Mouse (Mus musculus) heart, adult 9 months (tissue): ENCODE data around the gene Nuak2.
"Not testable (repeated sequence)": the region's sequence is repeated elsewhere in the genome, so short reads cannot be mapped to it uniquely, and the experiment has no call there.

Source experiments
- DNase-seq, 2 experiments: peaks; one replicate each; pipeline ENCODE4 v3.0.0; 2022; ENCODE audit warnings: low spot score in 2 of 2

Nuak2 gene

DNA sequence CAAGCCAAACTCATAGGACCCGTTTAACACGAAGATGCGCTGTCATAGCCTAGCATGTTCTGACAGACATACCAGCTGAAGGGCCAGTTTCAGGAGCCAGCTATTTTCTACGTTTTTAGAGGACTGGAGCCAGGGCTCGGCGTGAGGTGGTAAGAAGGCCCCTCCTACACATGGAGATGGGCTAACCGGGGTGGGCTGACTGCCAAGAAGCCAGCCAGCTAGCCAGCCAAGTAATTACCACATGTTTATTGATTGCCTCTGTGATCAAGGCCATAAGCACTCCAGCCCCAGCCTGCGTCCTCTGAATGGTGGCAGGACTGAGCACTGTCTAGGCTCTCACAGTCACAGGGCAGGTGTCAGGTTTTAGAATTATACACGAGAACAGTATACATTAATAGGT, 10.9 kb downstream of the Nuak2 start:
- DNase-seq = no peak

DNA sequence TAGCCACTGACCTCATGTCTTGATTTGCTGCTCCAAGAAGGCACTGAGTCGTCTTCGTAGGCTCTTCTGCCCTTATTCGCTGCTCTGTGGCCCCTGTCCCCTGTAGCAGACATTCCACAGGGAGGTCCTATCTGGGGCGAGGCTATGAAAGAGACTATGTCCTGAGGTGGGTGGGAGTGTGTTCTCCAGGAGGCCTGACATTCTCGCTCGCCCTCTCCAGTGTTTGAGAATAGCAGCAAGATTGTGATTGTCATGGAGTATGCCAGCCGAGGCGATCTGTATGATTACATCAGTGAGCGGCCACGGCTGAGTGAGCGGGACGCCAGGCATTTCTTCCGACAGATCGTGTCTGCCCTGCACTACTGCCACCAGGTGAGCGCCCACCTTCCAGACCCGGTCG, 11.6 kb downstream of the Nuak2 start:
- no peak for DNase-seq

DNA sequence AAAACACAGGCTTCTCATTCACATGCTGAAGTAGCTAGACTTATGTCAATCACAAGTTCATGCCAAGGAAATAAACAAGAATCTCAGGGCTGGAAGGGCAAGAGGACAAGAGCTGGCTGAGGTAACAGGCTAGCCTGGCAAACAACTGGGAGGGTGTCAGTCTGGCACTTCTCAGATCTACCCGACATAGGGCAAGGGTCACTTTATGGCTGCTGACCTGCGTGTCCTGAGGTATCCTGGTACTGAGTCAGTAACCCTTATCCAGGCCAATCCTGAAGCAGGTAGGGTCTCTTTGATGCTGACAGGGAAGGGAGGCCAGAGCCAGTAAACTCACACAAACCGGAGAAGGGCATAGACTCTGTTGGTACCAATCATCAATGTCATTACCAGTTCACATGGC, 12.6 kb downstream of the Nuak2 start:
- no peak for DNase-seq

DNA sequence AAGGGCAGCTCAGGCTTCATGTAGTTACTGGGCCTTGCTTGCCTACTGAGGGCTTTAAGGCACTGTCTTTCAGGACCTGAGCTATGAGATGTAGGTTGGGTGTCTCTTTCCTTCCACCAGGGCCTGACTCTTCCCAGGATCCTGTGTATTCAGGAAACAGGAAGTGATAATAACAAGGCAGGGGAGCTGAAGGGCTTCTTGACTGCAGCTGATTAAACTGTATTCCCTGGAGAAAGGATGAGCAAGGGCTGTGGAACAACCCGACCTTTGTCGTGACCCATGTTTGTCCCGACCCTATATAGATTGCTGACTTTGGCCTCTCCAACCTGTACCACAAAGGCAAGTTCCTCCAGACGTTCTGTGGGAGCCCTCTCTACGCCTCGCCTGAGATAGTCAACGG, 13.7 kb downstream of the Nuak2 start:
- DNase-seq = no peak

DNA sequence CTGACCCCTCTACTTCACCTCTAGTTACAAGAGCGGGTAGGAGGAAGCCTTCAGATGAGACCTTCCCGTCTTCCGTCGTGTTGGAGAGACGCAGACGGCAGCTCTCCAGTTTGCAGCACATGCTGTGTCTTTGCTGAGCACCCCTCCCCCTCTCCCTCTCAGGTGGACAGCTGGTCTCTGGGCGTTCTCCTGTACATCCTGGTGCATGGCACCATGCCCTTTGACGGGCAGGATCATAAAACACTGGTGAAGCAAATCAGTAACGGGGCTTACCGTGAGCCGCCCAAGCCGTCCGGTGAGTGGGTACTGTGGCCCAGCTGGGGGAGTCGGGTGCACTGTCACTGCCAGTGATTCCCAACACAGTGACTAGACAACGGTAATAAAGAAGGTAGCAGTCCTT, 14.5 kb downstream of the Nuak2 start:
- no peak for DNase-seq

DNA sequence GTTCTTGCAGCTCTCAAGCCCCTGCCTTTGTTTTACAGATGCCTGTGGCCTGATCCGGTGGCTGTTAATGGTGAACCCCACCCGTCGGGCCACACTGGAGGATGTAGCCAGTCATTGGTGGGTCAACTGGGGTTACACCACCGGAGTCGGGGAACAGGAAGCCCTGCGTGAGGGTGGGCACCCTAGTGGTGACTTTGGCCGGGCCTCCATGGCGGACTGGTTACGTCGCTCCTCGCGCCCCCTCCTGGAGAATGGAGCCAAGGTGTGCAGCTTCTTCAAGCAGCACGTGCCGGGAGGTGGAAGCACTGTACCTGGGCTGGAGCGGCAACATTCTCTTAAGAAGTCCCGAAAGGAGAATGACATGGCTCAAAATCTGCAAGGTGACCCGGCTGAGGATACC, 15.4 kb downstream of the Nuak2 start:
- no peak for DNase-seq

DNA sequence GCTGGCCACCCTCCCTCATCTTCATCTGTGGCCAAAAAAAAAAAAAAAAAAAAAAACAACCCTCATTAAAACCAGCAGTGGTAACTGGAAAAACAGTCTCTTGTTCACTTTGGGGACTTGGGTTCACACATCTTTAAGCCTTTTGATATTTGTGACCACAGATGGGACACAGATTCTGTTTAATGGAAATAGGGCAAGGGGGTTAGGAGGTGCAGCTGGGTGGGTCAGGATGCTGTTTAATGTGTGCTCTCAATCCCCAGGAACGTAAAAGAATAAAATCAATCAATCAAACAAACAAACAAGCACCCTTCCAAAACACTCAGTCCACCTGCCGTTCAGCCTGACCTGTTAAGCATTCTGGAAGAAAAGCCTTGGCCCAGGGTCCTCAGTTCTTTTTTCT, 17.3 kb downstream of the Nuak2 start:
- no peak for DNase-seq

DNA sequence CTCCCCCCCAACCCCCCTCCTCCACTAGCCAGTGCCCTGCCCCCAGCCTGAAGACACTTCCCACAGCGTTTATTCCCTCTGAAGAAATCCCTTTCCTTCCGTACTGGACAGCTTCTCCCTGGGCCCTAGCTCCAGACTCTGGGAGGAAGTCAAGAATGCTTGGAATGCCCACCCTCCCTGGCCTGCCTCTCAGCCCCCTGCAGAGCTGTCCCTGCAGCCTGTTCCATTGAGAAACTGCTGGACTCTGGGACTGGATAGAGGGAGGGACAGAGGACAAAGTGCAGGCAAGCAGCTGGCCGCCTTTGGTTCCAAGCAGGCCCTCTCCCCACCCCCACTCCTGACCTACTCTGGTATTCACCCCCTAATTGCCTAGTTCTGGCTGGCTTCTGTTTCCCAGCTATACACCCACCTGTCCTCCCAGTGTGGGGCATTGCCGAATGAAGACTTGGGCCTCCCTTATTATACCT, 17.8 kb downstream of the Nuak2 start:
- DNase-seq = peak; percentile 77 to 85

DNA sequence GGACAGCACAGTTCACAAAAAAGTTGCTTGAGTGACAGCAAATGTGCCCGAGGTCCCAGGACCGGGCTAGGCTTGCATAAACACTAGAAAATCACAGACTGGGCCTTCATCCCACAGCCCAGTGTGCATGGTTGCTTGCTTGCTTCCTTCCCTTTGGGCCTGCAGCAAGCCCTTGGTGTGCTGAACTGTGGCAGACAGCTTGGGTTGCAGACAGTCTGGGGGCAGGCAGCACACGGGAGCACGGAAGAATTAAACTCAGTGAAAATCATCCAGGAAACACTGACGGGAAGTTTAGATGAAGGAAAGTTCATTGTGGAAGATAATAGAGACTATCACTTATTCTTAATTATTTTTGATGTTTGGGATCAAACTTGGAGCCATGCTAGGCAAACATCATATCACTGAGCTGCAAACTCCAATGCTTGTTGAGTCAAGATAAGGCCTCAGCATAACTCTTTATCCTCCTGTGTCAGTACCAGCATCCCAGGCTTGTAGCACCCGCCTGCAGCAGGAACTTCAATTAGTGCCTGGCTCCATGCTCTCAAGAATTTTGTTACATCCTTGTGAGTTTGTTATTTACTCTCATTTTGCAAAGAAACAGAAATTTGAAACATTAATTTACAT, 18.4 kb downstream of the Nuak2 start:
- DNase-seq = no peak

DNA sequence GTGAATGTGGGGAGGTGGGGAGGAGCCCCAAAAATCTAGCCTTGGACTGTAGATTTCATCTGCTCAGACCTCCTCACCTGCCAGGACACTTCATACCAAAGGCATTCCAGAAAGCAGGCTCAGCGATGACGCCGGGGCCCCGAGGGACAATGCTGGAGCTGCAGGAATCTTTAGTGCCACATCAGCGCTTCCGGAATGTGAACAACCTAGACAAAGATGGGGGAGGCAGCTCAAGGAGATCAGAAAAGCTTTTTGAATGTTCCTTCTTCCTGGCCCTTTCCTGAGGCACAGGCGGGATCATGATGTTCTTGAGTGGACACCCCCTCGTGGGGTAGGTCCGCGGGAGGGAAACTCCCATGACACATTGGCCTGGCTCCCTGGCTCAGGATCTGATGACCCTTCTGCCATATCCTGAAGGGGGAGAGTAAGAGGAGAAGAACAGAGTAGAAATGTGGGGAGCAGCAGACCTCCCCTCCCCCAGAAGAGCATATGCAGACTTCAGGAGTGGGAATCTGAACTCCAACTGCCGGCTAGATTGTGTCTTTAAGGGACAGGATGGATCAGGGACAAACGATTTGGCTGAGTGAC, 19.5 kb downstream of the Nuak2 start:
- DNase-seq = peak; percentile 55 to 76

DNA sequence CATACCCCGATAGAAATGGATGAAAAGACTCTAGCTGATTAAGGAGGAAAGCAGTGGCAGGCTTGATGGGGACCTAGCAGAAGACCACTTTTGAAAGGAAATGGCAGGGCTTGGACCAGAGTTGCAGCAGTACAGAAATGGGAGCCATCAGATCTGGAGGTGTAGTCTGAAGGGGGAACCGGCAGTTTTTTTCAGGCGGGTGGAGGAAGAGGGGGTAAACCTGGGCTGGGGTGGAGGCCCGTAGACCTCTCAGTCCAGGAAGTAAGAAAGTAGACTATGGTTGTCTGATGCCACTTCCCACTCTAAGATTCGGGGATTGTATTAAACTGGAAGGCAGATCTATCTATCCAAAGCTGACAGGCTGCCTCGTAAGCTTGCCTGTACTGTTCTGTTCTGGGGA, 21.0 kb downstream of the Nuak2 start:
- DNase-seq = no peak

DNA sequence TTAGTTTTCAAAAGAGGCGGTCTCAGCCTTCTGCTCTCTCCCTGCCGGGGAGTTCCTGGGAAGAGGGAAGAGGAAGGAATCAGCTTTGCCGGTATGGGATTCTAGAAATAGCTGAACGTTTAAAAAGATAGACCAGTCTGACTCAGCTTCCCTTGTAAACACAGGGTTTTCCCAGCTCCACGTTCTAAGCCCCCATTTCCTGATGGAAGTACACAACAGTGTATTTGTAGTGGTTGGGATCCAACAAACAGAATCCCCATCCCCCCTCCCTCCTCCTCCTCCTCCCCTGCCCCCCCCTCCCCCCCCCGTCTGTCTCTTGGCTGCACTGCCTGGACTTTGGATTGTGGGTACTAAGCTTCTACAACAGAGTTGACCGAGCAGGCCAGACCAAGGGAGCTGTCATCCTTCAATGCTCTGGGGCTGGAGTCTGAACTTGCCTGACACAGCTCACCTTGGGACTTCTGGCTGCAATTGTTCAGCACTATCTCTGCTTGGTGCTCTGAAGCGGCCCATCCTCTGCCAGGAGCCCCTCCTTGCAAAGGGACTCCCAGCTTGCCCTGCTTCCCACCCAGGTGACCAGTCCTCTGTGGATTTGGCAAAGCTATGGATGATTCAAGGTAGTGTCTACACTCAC, 22.2 kb downstream of the Nuak2 start:
- DNase-seq = peak in 1 of 2 experiments; percentile 73

DNA sequence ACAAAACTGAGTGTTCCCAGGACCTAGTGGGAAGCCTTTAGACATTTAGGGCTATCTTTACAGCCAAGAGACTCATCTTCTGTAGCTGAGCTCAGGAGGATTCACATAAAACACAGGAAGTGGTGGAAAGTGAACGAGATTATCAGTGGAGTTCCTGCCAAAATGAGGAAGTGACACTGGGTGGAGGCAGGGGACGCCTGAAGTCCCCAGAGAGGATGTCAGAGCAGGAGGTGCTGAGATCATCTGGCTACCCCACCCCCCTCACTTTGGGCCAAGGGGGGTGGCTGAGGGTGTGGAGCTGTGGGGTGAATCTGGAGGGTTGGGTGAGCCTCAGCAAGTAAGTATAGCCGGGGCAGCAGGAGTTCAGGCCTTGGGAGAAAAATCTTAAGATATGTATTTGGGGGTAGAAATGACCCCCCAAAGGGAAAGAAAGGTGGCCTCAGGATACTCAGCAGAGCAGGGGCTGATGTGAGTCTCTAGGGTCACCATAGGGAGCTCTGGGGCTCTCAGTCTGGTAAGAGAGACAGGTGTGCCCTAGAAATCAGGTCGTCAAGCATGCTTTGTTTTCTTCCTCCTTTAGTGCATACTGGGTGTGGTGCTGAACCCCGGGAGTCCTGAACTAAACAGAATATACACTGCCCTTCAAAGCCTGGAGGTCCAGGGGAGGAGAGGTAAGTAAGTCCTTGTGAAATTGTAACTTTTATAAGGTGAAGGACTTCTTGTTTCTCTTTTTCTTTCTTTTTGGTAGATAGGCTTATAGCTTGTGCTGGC, 26.0 kb downstream of the Nuak2 start:
- peak; percentile 87 to 93 for DNase-seq

DNA sequence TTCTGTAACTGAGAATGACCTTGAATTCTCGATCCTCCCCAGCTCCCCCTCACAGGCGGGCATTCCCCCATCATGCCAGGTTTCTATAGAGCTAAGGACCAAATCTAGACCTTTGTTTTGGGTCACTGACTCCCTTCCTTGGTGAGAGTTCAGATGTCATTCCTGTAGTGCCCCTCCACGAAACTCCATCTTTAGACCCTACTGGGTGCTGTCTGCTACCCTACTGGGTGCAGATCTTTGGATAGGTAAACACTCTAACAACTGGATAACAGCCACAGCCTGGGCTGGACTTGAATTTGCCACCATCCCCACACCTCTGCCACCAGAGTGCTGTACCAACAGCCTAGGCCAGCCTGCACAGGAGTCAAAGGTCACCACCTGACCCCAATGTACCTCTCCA, 26.6 kb downstream of the Nuak2 start:
- no peak for DNase-seq

DNA sequence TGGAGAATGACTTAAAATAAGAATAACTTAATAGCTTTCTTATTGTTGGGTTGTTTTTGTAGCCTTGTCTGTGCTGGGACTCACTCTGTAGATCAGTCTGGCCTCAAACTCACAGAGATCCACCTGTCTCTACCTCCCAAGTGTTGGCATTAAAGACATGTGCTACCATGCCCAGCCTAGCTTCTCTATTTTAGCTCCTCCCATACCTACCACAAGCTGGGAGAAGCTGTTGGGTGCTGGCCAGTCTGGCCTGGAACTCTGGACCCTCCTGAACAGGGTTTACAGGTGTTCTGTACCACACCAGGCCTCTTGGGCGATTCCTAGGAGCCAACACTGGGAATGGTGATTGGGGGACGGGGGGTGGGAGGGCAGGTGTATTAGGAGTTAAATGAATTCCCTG, 27.3 kb downstream of the Nuak2 start:
- no peak for DNase-seq

DNA sequence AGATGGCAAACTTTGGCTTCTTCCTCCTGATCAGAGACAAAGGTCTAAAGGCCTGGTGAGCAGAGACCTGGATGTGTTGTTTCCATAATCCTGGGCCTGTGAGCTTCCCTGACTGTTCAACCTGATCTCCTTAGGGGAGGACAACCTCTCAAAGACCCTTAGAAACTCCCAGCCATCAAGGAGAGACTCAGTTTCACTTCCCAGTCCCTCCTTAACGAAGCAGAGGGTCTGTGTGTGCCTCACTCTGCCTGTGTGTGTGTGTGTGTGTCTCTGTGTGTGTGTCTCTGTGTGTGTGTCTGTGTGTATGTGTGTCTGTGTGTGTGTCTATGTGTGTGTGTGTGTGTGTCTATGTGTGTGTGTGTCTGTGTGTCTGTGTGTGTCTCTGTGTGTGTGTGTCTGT, 27.7 kb downstream of the Nuak2 start:
- DNase-seq = no peak

DNA sequence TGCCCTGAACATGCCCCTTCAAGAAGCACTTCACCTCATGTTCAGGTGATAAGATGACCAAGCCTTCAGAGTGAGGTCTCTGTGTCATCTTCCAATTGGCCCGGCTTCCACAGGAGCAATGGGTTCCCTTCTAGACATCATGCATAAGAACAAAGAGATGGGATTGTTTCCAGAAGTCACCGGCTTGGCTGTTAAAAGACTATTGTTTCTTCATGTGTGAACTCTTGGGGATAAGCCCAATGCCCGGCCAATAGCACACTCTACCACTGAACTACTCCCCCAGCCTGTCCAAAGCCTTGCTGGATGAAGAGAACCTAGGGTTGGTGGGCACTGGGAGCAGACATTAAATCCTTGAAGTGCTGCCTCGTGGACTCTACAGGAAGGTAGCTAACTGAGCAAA, 29.6 kb downstream of the Nuak2 start:
- DNase-seq = peak; percentile 49 to 56

DNA sequence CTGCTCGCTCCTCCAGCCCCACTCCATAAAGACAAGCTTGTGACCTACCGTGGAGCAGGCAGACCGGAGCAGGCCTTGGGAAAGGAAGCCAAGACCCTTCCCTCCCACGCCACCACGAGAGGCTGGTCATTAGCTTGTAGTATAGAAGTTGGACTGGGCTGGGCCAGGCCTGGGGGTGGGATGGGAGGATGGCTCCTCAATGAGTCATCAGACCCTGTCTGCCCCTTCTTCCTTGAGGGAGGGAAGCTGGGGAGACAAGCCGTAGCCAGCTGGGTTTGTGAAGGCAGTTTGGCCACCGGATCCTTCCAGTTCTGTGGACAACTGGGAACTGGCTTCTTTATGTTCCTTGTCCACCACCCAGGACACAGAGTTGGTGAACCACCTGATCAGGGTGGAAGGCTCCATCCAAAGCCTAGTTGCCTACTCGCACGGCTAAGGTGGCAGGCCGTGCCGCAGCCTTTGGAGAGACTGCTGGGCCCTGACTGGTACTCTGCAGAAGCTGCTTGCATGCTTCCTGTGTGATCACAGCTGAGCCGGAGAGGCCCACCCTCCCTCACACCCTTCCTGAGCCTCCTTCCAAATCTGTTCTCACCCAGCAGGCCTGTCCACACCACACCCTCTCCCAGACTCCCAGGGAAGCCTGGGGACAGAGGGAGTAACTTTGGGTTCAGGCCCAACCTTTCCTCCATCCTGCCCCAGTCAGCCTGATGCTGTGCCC, 30.4 kb downstream of the Nuak2 start:
- peak; percentile 82 to 85 for DNase-seq

DNA sequence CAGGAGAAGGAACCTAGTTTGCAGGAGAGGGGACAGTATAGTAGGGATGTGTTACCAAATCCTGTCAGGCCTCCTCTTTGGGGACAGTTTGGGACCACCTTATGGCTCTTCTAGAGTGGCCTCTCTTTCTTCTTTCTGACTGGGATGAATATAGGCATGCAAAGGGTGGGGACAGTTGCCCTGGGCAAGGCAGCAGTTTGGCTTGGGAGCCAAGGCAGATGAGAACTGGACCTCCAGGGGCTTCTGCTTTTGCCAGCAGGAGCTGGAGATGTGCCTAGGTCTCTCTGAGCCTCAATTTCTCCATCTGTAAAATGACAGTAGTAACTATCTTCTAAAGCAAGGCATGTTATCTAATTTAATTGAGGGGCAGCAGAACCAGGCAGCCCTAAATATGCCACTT, 31.0 kb downstream of the Nuak2 start:
- no peak for DNase-seq

DNA sequence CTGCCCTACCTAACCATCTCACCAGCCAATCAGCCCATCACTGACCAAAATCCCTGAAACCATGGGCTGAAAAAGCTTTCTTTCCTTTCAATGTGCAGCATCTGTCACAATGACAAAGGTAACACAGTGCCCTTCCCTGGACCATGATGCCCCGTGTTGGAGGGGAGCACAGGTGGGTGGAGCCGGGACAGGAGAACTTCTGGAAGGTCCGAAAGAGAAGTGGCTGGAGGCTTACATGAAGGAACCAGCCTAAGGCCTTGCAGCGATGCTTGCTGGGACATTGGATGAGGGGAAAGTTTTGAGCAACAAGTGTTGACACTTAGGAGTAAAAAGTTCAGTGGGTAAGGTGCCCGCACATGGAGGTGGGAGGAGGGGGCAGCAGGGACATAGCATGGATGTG, 32.5 kb downstream of the Nuak2 start:
- DNase-seq = no peak

DNA sequence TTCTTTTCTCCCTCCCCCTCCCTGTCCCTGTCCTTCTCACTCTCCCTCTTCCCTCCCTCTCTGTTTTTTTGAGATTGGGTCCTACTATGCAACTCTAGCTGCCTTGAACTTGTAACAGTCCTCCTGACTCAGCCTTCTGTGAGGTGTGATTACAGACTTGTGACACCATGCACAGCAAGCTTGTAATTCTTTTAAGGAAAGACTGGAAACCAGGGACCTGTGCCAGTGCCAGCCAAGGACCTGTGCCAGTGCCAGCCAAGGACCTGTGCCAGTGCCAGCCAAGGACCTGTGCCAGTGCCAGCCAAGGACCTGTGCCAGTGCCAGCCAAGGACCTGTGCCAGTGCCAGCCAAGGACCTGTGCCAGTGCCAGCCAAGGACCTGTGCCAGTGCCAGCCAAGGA, 33.1 kb downstream of the Nuak2 start:
- not testable (repeated sequence) for DNase-seq

DNA sequence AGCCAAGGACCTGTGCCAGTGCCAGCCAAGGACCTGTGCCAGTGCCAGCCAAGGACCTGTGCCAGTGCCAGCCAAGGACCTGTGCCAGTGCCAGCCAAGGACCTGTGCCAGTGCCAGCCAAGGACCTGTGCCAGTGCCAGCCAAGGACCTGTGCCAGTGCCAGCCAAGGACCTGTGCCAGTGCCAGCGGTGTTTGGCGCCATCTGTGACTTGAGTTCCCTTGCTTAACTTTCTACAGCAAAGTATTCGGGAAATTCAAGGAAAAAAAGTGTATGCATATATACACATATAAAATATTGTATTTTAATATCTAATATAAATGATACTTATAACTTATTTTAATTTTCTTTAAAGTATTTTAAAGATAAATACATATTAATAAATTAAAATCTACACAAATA, 33.7 kb downstream of the Nuak2 start:
- DNase-seq = not testable (repeated sequence)
